Mouse (Mus musculus): Measurements from ENCODE around the gene Avpr1b.
"Not testable (repeated sequence)": the region's sequence is repeated elsewhere in the genome, so short reads cannot be mapped to it uniquely, and the experiment has no call there.

Avpr1b gene

GRCm38 (mm10) chr1:131619348-131619747 is 20.3 kb downstream of the Avpr1b start:
- DNase-seq: no peak

- DNase-seq: no peak
Observed at GRCm38 (mm10) chr1:131623644-131624043, 24.6 kb downstream of the Avpr1b start.

GRCm38 (mm10) chr1:131624175-131624835 is 25.3 kb downstream of the Avpr1b start:
- no peak for DNase-seq

DNA sequence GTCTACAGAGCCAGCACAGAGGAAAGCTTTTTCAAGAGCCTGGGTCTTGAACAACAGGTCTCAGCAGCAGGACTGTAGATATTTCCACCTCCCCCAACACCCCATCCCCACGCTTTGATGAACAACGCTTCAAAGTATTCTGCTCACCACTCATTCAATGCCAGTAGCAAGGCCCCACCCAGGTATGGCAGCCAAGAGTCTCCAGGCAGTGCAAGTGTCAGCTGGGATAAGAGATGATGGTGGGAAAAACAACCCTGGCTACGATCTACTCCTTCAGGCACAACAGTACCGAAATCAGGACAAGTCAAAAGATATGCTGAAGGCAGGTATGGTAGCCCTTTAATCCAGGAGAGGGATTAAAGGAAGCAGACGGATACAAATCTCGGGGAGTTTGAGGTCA is 27.2 kb downstream of the Avpr1b start:
- no peak for DNase-seq

DNA sequence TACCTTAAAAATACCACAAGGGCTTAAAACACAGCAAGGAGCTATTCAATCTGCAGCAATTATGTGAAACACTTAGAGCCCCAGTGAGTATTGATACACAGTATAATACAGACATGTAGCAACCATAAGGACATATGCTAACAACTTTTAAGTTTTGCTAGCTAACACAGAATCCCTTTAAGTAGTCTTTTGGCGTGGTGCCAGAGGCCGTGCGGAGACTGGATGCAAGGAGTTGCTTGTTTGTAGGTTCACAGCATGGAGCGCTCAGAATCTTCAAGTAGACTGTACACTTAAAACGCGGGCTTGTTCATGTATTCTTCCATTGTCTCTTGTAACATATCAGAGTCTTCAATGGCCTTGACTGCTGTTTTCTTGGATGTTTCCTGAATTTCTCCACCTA is 33.2 kb downstream of the Avpr1b start:
- not testable (repeated sequence) for DNase-seq

DNA sequence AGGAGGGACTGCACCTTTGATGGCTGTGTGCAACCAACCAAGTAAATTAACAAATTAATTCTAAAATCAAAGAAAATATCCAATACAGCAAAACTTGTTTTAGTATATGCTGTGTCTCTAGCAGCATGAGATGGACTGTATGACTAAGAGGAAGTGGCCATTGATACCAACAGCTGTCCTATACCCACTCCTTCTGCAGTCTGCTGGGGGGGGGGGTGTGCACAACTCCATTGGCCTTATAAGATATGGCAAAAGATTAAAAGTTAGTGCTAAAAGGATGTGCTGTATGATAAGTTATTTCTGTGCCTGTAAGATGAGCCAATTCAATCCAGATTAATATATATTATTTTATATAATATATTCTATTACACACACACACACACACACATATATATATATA is 35.5 kb downstream of the Avpr1b start:
- DNase-seq: no peak

DNA sequence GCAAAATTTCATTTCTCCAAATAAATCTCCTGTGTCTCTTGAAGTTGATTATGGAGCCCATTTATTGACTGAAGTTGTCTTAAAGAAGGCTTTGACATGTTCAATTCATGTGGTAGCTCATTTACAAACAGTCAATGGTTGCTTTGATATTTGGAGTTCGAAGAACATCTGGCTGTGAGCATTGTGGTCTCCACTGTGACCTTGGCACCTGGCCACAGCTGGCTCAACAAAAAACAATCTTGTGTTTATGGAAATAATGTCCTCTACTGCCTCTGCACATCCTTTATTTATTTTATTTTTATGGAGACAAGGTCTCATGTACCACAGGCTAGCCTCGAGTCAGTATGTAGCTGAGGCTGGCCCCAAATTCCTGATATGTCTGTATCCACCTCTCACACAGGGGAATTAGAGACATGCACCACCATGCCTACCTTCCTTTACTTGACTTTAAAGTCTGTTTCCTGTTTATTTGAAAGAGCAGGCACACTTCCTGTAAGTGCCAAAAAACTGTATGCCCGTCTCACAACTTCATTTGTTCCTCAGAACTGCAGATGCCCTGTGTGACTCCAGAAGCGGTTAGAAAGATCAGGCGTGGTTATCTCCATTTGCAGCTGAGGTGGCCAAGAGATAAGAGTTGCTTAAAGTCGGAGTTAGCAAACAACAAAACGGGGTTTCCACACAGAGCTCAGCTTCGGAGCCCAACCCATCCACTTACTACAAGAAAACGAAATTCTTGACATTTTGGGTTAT is 38.9 kb downstream of the Avpr1b start, which contains the start of gene Ctse:
Gene Ctse (plus strand): TSS at position 516 of the 750 bp plus-strand sequence.
- DNase-seq: no peak

- no peak for DNase-seq
Observed at GRCm38 (mm10) chr1:131638541-131639421, 39.7 kb downstream of the Avpr1b start.

DNA sequence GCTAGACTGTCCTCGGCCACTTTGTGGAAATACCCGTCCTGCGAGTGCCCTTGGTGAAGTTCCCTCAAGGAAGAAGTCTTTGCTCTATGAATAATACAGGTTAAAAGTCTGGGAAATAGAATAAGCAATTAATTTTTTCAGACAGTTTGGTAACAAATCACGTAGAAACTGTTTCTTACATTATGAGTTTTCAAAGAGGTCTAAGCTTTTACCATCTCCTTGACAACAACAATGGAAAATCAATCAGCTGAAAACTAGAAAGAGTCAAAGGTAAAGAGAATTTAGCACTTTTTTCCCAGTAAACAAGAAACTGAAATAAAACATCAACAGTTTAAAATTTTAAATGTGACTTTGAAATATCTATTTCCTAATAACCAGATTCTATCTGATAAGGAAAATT is 41.0 kb downstream of the Avpr1b start:
- DNase-seq: no peak

DNA sequence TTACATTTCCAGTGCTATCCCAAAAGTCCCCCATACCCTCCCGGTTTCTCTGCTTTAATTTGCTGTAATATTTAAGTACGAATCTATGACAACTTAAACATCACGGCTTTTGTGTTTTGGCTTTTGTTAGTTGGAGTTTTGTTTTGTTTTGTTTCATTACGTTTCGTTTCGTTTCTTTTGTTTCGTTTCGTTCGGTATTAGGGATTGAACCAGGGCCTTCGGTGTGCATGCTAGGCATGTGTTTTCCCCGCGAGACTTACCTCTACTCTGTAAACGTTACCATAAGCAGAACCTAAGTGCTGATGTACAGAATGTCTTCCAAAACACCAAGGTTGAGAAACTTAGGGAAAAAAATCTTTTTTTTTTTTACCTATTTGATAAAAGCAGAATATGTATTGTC is 42.5 kb downstream of the Avpr1b start:
- no peak for DNase-seq

DNA sequence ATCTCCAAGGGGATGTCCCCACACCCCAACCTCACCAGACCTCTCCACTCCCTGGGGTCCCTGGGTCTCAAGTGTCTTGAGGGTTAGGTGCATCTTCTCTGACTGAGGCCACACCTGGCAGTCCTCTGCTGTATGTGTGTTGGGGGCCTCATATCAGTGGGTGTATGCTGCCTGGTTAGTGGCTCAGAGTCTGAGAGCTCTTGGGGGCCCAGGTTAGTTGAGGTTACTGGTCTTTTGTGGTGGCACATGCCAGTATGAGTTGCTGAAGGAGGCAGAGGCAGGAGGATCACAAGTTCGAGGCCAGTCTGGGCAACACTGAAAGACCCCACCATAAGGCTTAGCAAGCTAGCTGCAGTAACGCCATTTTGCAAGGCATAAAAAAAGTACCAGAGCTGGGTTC is 43.2 kb downstream of the Avpr1b start:
- DNase-seq: no peak

- DNase-seq: no peak
Observed at GRCm38 (mm10) chr1:131652670-131653443, 53.8 kb downstream of the Avpr1b start.

DNA sequence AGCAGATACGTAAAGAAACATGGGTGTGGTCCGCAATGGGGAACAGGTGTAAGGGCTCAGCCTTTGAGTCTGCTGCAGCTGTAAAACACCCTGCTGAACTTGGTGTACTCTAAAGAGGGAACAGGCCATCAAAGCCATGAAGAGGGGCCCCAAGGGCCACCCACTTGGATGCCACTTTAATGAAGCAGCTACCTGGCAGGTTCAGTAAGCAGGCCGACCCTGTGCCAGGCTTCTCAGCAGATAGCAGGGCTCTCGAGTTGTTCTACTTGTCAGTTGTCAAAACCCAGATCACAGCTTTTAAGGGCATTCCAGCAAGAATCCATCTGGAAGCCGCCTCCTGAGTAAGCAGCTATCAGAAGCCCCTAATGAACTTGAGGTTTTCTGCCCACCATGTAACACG is 56.6 kb downstream of the Avpr1b start:
- DNase-seq: no peak

- DNase-seq: peak; percentile 86 to 89
Observed at GRCm38 (mm10) chr1:131657945-131658354, 58.9 kb downstream of the Avpr1b start.

DNA sequence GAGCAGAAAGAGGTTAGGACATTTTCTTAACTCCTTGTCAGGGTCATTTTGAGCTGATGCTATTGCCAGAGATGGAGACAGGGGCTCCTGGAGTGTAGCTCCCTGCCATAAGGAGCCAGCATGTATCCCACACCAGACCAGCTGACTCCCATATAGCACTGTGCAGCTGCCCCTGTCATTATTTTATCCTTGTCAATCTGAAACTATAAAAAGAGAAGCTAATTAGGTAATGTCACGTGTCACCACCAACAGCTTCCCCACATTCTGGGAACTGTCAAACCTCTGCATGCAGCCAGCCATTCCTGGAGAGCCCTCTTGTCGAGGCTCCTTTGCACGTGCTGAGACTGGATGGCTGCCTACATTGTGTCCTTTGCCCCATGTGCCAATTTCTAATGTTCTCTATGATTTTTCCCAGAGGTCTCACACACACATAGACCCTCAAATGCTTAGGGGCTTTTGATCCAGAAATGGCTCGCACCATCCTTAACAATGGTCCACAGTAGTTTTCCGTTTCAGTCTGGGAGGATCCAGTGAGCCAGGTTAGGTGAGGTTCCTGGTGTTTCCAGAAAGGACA is 60.6 kb downstream of the Avpr1b start:
- DNase-seq: no peak

- no peak for DNase-seq
Observed at GRCm38 (mm10) chr1:131660266-131660665, 61.2 kb downstream of the Avpr1b start.

GRCm38 (mm10) chr1:131660716-131661472 is 61.9 kb downstream of the Avpr1b start:
- DNase-seq: no peak
